Mouse (Mus musculus): ENCODE measurements around the gene Lipo2.
A peak's percentile ranks its signal among the peaks of the same experiment; 100 is the strongest.
"Not testable (repeated sequence)": the region's sequence is repeated elsewhere in the genome, so short reads cannot be mapped to it uniquely, and the experiment has no call there.

Lipo2 gene

GRCm38 (mm10) chr19:33751259-33751658 is at the start of gene Lipo2:
Lipo2 (minus strand) TSS chr19:33751359.
- not testable (repeated sequence) for DNase-seq

- not testable (repeated sequence) for DNase-seq
Observed at GRCm38 (mm10) chr19:33787359-33787758, 36.2 kb upstream of the Lipo2 start, which contains the start of gene Lipo1. Lipo1 (minus strand) TSS chr19:33787459.

- DNase-seq, result no peak
Observed at GRCm38 (mm10) chr19:33786576-33787277, 35.6 kb upstream of the Lipo2 start.

GRCm38 (mm10) chr19:33761287-33762086 is 10.3 kb upstream of the Lipo2 start, which contains the start of gene Lipo3:
Lipo3 (minus strand) TSS chr19:33761951.
- peak; percentile 30 for DNase-seq

Measured in lung, postnatal 14 days (tissue).